Mouse (Mus musculus) heart, embryonic 14.5 days (tissue): ENCODE data around the gene Tes. TPM values are rescaled to one million over a fixed set of nuclear protein-coding genes. Genes with fewer than 3 reads are reported as not detected.

Experiments used
- ATAC-seq: fragments of 200-750 bp; cut with Nextera tagmentation; 2 replicates; pipeline ENCODE4 v1.8.0; 2017; ENCODE audit warnings: low read depth, moderate TSS enrichment; ENCODE audit not compliant: insufficient number of reproducible peaks, insufficient read depth, low FRiP score
- H3K27ac ChIP-seq, 2 experiments: fragments of 200-500 bp in 1 of 2; fragments of 300-500 bp in 1 of 2; sonication (generic) in 1 of 2; replicated peaks in 1 of 2; 2 replicates each; pipeline ENCODE4 v1.5.1; 2012 to 2014; ENCODE audit warnings: low read depth in 2 of 2, low read length in 2 of 2, control low read depth in 1 of 2, mild to moderate bottlenecking in 1 of 2, mixed read lengths in 1 of 2; ENCODE audit not compliant: control insufficient read depth in 1 of 2, insufficient read depth in 1 of 2
- H3K27me3 ChIP-seq: fragments of 300-500 bp; sonication (generic); 2 replicates; pipeline ENCODE4 v1.6.1; 2014; ENCODE audit warnings: mild to moderate bottlenecking, low read length, control low read depth; ENCODE audit not compliant: control insufficient read depth, insufficient read depth
- H3K36me3 ChIP-seq: fragments of 300-500 bp; sonication (generic); 2 replicates; pipeline ENCODE4 v1.6.1; 2014; ENCODE audit warnings: mild to moderate bottlenecking, control low read depth, low read length, mixed read lengths; ENCODE audit not compliant: control insufficient read depth, insufficient read depth
- H3K4me1 ChIP-seq, 2 experiments: fragments of 200-500 bp in 1 of 2; fragments of 300-500 bp in 1 of 2; sonication (generic) in 1 of 2; 2 replicates each; pipeline ENCODE4 v1.6.1; 2012 to 2014; ENCODE audit warnings: low read length in 2 of 2, control low read depth in 1 of 2, mixed read lengths in 1 of 2; ENCODE audit not compliant: control insufficient read depth in 2 of 2, insufficient read depth in 2 of 2
- H3K4me2 ChIP-seq: fragments of 300-500 bp; sonication (generic); 2 replicates; pipeline ENCODE4 v1.6.1; 2014; ENCODE audit warnings: mild to moderate bottlenecking, low read length
- H3K4me3 ChIP-seq, 2 experiments: fragments of 200-500 bp in 1 of 2; fragments of 300-500 bp in 1 of 2; sonication (generic) in 1 of 2; 2 replicates each; pipeline ENCODE4 v1.5.1; 2012 to 2014; ENCODE audit warnings: low read length in 2 of 2, mild to moderate bottlenecking in 2 of 2, control low read depth in 1 of 2, low read depth in 1 of 2, moderate library complexity in 1 of 2; ENCODE audit not compliant: control insufficient read depth in 1 of 2, insufficient read depth in 1 of 2
- H3K9ac ChIP-seq: fragments of 300-500 bp; sonication (generic); 2 replicates; pipeline ENCODE4 v1.6.1; 2014; ENCODE audit warnings: mild to moderate bottlenecking, low read length
- H3K9me3 ChIP-seq: fragments of 300-500 bp; sonication (generic); 2 replicates; pipeline ENCODE4 v1.6.1; 2016; ENCODE audit warnings: low read length, control low read depth; ENCODE audit not compliant: control insufficient read depth
- WGBS: fragments of 180-500 bp; shearing (Covaris S2); extraction: QIAGEN DNeasy Blood & Tissue Kit; methylation state at CpG from one replicate; pipeline ENCODE4 v1.1.7; 2014; 5-methylcytosine and 5-hydroxymethylcytosine counted together
- polyA plus RNA-seq: library from polyadenylated mRNA; unstranded; fragments of >200 nt; fragmentation: Nextera tagmentation; extraction: Ambion mirVana; gene quantifications from 2 replicates; pipeline ENCODE4 v1.2.1, GENCODE M21; 2014

Tes gene
- polyA plus RNA-seq, 1 experiment from 2014 or later, result 15.6 TPM

- Histone ChIP-seq H3K27me3 (no peaks in the 10 kb centered on the region), H3K9ac (no peak overlapping the region), H3K9me3 (no peaks in the 10 kb centered on the region), H3K4me3 (no peak overlapping the region), H3K4me1 (peaks cover 2 to 10% of the 10 kb centered on the region in 2 experiments; a peak in 2 of 4 replicates), H3K4me2 (no peak overlapping the region), H3K27ac (no peak overlapping the region; a peak in 1 of 4 replicates), H3K36me3 (no peaks in the 10 kb centered on the region)
- ATAC-seq, result no peak
- WGBS, result 58% methylated on average over 2 of the region's 2 CpGs
These were observed 50.3 kb downstream of the Tes start for GRCm38 (mm10) chr6:17115046-17115790.

- Histone ChIP-seq H3K4me2 (no peak overlapping the region), H3K9me3 (no peaks in the 10 kb centered on the region), H3K9ac (no peak overlapping the region), H3K27ac (no peak overlapping the region), H3K27me3 (no peaks in the 10 kb centered on the region), H3K36me3 (no peaks in the 10 kb centered on the region), H3K4me3 (no peak overlapping the region), H3K4me1 (peaks cover 2 to 10% of the 10 kb centered on the region in 2 experiments; a peak in 2 of 4 replicates)
- no peak for ATAC-seq
- 81% methylated on average over 7 of the region's 7 CpGs for WGBS
These were observed 54.7 kb downstream of the Tes start for GRCm38 (mm10) chr6:17119521-17120232.

- H3K27me3 ChIP-seq, result no peaks in the 10 kb centered on the region
- no peak overlapping the region for H3K4me2 ChIP-seq
- WGBS, result 84% methylated on average over 2 of the region's 2 CpGs
- no peaks in the 10 kb centered on the region for H3K9me3 ChIP-seq
- H3K4me1 ChIP-seq, result no peaks in the 10 kb centered on the region
- H3K4me3 ChIP-seq, result no peak overlapping the region
- ATAC-seq, result no peak
- H3K36me3 ChIP-seq, result no peaks in the 10 kb centered on the region
- H3K27ac ChIP-seq, result no peak overlapping the region
- H3K9ac ChIP-seq, result no peak overlapping the region
These were observed 75.1 kb downstream of the Tes start for GRCm38 (mm10) chr6:17140021-17140420.

- Histone ChIP-seq H3K27me3 (no peaks in the 10 kb centered on the region), H3K4me2 (no peak overlapping the region), H3K36me3 (no peaks in the 10 kb centered on the region), H3K27ac (no peak overlapping the region), H3K4me3 (no peak overlapping the region), H3K9ac (no peak overlapping the region), H3K4me1 (no peaks in the 10 kb centered on the region), H3K9me3 (no peaks in the 10 kb centered on the region)
- ATAC-seq, result no peak
- WGBS, result 55% methylated on average over 4 of the region's 4 CpGs
These were observed 77.8 kb downstream of the Tes start for GRCm38 (mm10) chr6:17142577-17143359.

GRCm38 (mm10) chr6:17151071-17151715 is 86.2 kb downstream of the Tes start:
- Histone ChIP-seq H3K4me3 (no peak overlapping the region), H3K27ac (no peak overlapping the region), H3K9ac (no peak overlapping the region), H3K4me2 (no peak overlapping the region), H3K36me3 (no peaks in the 10 kb centered on the region), H3K4me1 (peaks cover 0 to 8% of the 10 kb centered on the region in 2 experiments; a peak in 1 of 4 replicates), H3K9me3 (no peaks in the 10 kb centered on the region), H3K27me3 (no peaks in the 10 kb centered on the region)
- 70% methylated on average over 4 of the region's 4 CpGs for WGBS
- ATAC-seq, result no peak

GRCm38 (mm10) chr6:17152551-17152950 is 87.6 kb downstream of the Tes start:
- Histone ChIP-seq H3K9me3 (no peaks in the 10 kb centered on the region), H3K27me3 (no peaks in the 10 kb centered on the region), H3K4me2 (no peak overlapping the region), H3K9ac (no peak overlapping the region), H3K36me3 (no peaks in the 10 kb centered on the region), H3K4me3 (no peak overlapping the region), H3K4me1 (peaks cover 0 to 8% of the 10 kb centered on the region in 2 experiments; a peak in 2 of 4 replicates), H3K27ac (no peak overlapping the region)
- 77% methylated on average over 3 of the region's 3 CpGs for WGBS
- ATAC-seq, result no peak
